Mouse (Mus musculus) lung, adult 2 months (tissue): ENCODE data around the gene Bbip1.

Experiments
- CTCF ChIP-seq: fragments of 200-500 bp; IDR thresholded peaks from 2 replicates; pipeline ENCODE4 v1.5.1; 2011; ENCODE audit warnings: mild to moderate bottlenecking, low read length, control low read depth; ENCODE audit not compliant: insufficient read depth
- POLR2A ChIP-seq: fragments of 200-500 bp; IDR thresholded peaks from 2 replicates; pipeline ENCODE4 v1.6.1; 2011; ENCODE audit warnings: low read depth, mild to moderate bottlenecking, control low read depth, low read length, borderline replicate concordance; ENCODE audit errors: extremely low read depth

DNA sequence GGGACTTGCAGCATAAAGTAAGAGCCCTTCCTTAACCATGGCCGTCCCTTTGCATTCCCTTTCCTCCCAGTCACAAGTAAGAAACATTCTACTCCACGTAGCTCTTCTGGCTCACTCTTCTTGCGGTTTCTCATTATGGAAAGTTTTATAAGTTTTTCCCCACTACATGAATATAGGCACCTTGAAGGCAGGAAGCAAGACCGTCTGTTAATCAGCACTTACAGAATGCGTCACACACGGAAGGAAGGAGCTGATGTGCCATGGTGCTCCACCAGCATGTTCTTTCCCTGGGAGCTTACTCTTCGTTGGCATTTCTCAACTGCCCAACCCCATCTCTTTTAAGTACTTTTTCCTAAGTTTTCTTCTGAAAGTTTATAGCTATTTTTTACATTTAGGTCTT, 27.5 kb upstream of the Bbip1 start:
- TF ChIP-seq CTCF (no peak), POLR2A (no peak)
